Mouse (Mus musculus): ENCODE measurements around the gene Ralgds.

GRCm38 (mm10) chr2:28496671-28497070 lies 16.3 kb upstream of the Ralgds start, which contains the start of gene Gbgt1:
- TF ChIP-seq POLR2A (IDR thresholded peaks at IDR 0.05; ENCODE audit: low read depth, low read length) (no peak), CTCF (IDR thresholded peaks at IDR 0.05; ENCODE audit: extremely low read depth, insufficient read depth, insufficient read length, insufficient replicate concordance) (no peak)

All from spleen, adult 2 months (tissue).